8 mouse cellular contexts compared by ENCODE assay signal in the genomic region with DNA sequence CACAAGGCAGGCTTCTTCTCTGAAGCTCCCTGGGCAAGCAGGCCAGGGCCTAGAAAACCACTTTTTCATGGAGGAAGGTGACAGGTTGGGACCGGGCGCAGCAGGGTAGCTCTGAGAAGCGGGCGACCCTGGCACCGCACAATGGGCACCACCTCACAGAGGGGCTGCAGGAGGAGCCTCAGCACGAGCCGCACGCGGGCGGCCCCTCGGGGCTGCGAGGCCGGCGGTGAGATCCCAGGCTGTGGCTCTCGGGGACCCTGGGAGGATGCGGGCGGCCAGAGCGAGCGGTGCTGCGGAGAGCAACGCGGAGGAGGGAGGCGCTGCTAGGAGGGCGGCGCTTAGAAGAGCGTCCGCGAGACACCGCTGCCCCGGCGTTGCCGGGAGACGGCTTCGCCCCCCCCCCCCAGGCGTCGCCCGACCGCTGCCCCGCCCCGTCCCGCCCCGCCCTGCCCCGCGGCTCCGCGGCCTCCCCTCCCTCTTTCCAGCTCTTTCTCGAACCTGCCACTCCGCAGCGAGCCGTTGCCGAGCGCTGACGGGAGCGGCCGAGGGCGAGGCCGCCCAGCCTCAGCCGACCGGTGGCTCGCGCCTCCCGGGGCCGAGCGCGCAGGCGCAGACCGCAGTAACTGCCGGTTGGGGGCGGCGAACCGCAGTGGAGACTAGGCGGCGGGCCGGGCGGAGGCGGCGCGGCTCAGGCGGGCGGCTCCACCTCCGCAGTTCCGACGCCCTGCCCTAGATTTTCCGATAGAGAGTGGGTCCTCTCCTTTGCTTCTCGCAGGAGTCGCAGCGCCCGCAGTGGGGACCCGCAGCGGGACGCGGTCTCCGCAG. TPM values are rescaled to one million over a fixed set of nuclear protein-coding genes. Genes with fewer than 3 reads are reported as not detected.
DNase-seq lines count a peak whose midpoint lies in the region; ATAC-seq and TF ChIP-seq lines count a peak whose summit lies in the region.

No protein-coding gene starts in this region.

- H3K9ac ChIP-seq in embryonic facial prominence, embryonic 14.5 days (ENCODE audit: low read depth, low read length): peak overlapping the region; percentile 72
- H3K9ac ChIP-seq in limb, embryonic 13.5 days: peak overlapping the region; percentile 73
- peak overlapping the region; percentile 96 for H3K9ac ChIP-seq in midbrain, embryonic 15.5 days

- H3K9me3 ChIP-seq in embryonic facial prominence, embryonic 14.5 days (ENCODE audit: control insufficient read depth, low read length): no peaks in the 10 kb centered on the region
- H3K9me3 ChIP-seq in limb, embryonic 13.5 days: no peaks in the 10 kb centered on the region
- H3K9me3 ChIP-seq in midbrain, embryonic 15.5 days: no peaks in the 10 kb centered on the region

- peak overlapping the region; percentile 98 for H3K4me3 ChIP-seq in bone marrow, adult 2 months (replicated peaks; ENCODE audit: control insufficient read depth, low read depth, low read length)
- peak overlapping the region; percentile 71 for H3K4me3 ChIP-seq in embryonic facial prominence, embryonic 14.5 days (ENCODE audit: low read depth, low read length)
- peak overlapping the region; percentile 76 for H3K4me3 ChIP-seq in limb, embryonic 13.5 days
- H3K4me3 ChIP-seq in midbrain, embryonic 15.5 days: peak overlapping the region; percentile 99

- TF ChIP-seq POLR2A in bone marrow, adult 2 months (IDR thresholded peaks at IDR 0.05; ENCODE audit: borderline replicate concordance, control insufficient read depth, low read depth, low read length): peak; percentile 53; the same call in 1 of the 2 replicates

- ATAC-seq in embryonic facial prominence, embryonic 14.5 days (ENCODE audit: low read depth): peak; percentile 96
- peak; percentile 96 for ATAC-seq in limb, embryonic 13.5 days (ENCODE audit: low FRiP score, low read depth)
- ATAC-seq in midbrain, embryonic 15.5 days (replicated peaks): peak; percentile 98

- DNase-seq in A20 (ENCODE audit: low read depth, low spot score): peak; percentile 95
- DNase-seq in embryonic facial prominence, embryonic 14.5 days (ENCODE audit: low spot score): peak; percentile 93
- peak; percentile 90 for DNase-seq in heart, adult 8-10 months (ENCODE audit: low spot score)
- DNase-seq in kidney, adult 9 months: peak; percentile 90
- DNase-seq in spleen, adult 18-20 months: peak; percentile 90 to 92

- under 1% methylated on average over 76 of the region's 93 CpGs for WGBS in bone marrow, adult 2 months
- WGBS in embryonic facial prominence, embryonic 14.5 days: under 1% methylated on average over 33 of the region's 93 CpGs
- WGBS in limb, embryonic 13.5 days: under 1% methylated on average over 62 of the region's 93 CpGs
- under 1% methylated on average over 77 of the region's 93 CpGs for WGBS in midbrain, embryonic 15.5 days

- no peak for TF ChIP-seq CTCF in bone marrow, adult 2 months (IDR thresholded peaks at IDR 0.05; ENCODE audit: control insufficient read depth, insufficient read depth, low read length)

- H3K27ac ChIP-seq in bone marrow, adult 2 months (ENCODE audit: control insufficient read depth, insufficient read depth, low read depth, low read length, poor library complexity): peak overlapping the region; percentile 95
- peak overlapping the region; percentile 68 for H3K27ac ChIP-seq in embryonic facial prominence, embryonic 14.5 days (replicated peaks; ENCODE audit: low read depth, low read length)
- H3K27ac ChIP-seq in limb, embryonic 13.5 days: no peak overlapping the region
- H3K27ac ChIP-seq in midbrain, embryonic 15.5 days: peak overlapping the region; percentile 94

- no peaks in the 10 kb centered on the region for H3K36me3 ChIP-seq in embryonic facial prominence, embryonic 14.5 days (ENCODE audit: control insufficient read depth, insufficient read depth, low read length)
- H3K36me3 ChIP-seq in limb, embryonic 13.5 days: no peaks in the 10 kb centered on the region
- H3K36me3 ChIP-seq in midbrain, embryonic 15.5 days (replicated peaks): no peaks in the 10 kb centered on the region

- H3K4me1 ChIP-seq in bone marrow, adult 2 months (ENCODE audit: control insufficient read depth, insufficient read depth, low read length): peaks cover 1% of the 10 kb centered on the region
- H3K4me1 ChIP-seq in embryonic facial prominence, embryonic 14.5 days (ENCODE audit: control insufficient read depth, insufficient read depth, low read length): peaks cover 11% of the 10 kb centered on the region
- H3K4me1 ChIP-seq in limb, embryonic 13.5 days: peaks cover 12% of the 10 kb centered on the region
- H3K4me1 ChIP-seq in midbrain, embryonic 15.5 days: peaks cover 15% of the 10 kb centered on the region

- peaks cover 8% of the 10 kb centered on the region; the same call in 1 of the 2 replicates for H3K27me3 ChIP-seq in embryonic facial prominence, embryonic 14.5 days (replicated peaks; ENCODE audit: control insufficient read depth, insufficient read depth, low read length)
- peaks cover 12% of the 10 kb centered on the region for H3K27me3 ChIP-seq in limb, embryonic 13.5 days
- no peaks in the 10 kb centered on the region for H3K27me3 ChIP-seq in midbrain, embryonic 15.5 days (replicated peaks)

- peak overlapping the region; percentile 94 for H3K4me2 ChIP-seq in embryonic facial prominence, embryonic 14.5 days (ENCODE audit: low read depth, low read length)
- H3K4me2 ChIP-seq in limb, embryonic 13.5 days (replicated peaks): peak overlapping the region; percentile 97
- peak overlapping the region; percentile 94 for H3K4me2 ChIP-seq in midbrain, embryonic 15.5 days

RNA-seq across cellular contexts. Expression of gene Hspa4l, which starts 0.8 kb away (rescaled TPM):
- polyA plus RNA-seq in bone marrow, adult 2 months (2011; ENCODE audit: insufficient read depth, insufficient read length, low replicate concordance, missing spikeins): 9.0 and 12.0 TPM in 2 replicates
- polyA plus RNA-seq in embryonic facial prominence, embryonic 14.5 days (2014; fragmentation: Nextera tagmentation; extraction: Ambion mirVana): 16.4 and 23.9 TPM in 2 replicates
- total RNA-seq in heart, adult 8-10 months (2022): 10 to 100 TPM; 50.2 to 54.8 (median 52.3) TPM
- polyA plus RNA-seq in limb, embryonic 13.5 days (2015; fragmentation: Nextera tagmentation; extraction: Ambion mirVana): 3.6 and 4.6 TPM in 2 replicates
- 49.6 and 53.7 TPM in 2 replicates for polyA plus RNA-seq in midbrain, embryonic 15.5 days (2015; fragmentation: Nextera tagmentation; extraction: Ambion mirVana)

RNA-seq across cellular contexts. Expression of gene Slc25a31, which starts 36.4 kb away (rescaled TPM):
- not detected in 2 replicates for polyA plus RNA-seq in bone marrow, adult 2 months (2011; ENCODE audit: insufficient read depth, insufficient read length, low replicate concordance, missing spikeins)
- polyA plus RNA-seq in embryonic facial prominence, embryonic 14.5 days (2014; fragmentation: Nextera tagmentation; extraction: Ambion mirVana): 0.64 and 0.65 TPM in 2 replicates
- under 1 TPM; 0.17 to 0.38 (median 0.28) TPM for total RNA-seq in heart, adult 8-10 months (2022)
- polyA plus RNA-seq in limb, embryonic 13.5 days (2015; fragmentation: Nextera tagmentation; extraction: Ambion mirVana): 0.17 and 0.25 TPM in 2 replicates
- 0.31 and 0.32 TPM in 2 replicates for polyA plus RNA-seq in midbrain, embryonic 15.5 days (2015; fragmentation: Nextera tagmentation; extraction: Ambion mirVana)

RNA-seq across cellular contexts. Expression of gene Plk4, which starts 54.8 kb away (rescaled TPM):
- polyA plus RNA-seq in bone marrow, adult 2 months (2011; ENCODE audit: insufficient read depth, insufficient read length, low replicate concordance, missing spikeins): 21.5 and 38.5 TPM in 2 replicates
- 48.9 and 49.2 TPM in 2 replicates for polyA plus RNA-seq in embryonic facial prominence, embryonic 14.5 days (2014; fragmentation: Nextera tagmentation; extraction: Ambion mirVana)
- 1 to 10 TPM; 1.4 to 2.6 (median 1.8) TPM for total RNA-seq in heart, adult 8-10 months (2022)
- polyA plus RNA-seq in limb, embryonic 13.5 days (2015; fragmentation: Nextera tagmentation; extraction: Ambion mirVana): 53.0 and 55.2 TPM in 2 replicates
- polyA plus RNA-seq in midbrain, embryonic 15.5 days (2015; fragmentation: Nextera tagmentation; extraction: Ambion mirVana): 14.0 and 14.7 TPM in 2 replicates
